Mouse (Mus musculus) embryonic facial prominence, embryonic 12.5 days (tissue): ENCODE results near the gene Gsap. TPM values are rescaled to one million over a fixed set of nuclear protein-coding genes. Genes with fewer than 3 reads are reported as not detected.
"Not testable (repeated sequence)": the region's sequence is repeated elsewhere in the genome, so short reads cannot be mapped to it uniquely, and the experiment has no call there.

Experiments
- ATAC-seq: fragments of 200-750 bp; cut with Nextera tagmentation; 2 replicates; pipeline ENCODE4 v1.8.0; 2017; ENCODE audit not compliant: insufficient number of reproducible peaks, insufficient read depth, low FRiP score, low TSS enrichment
- H3K27ac ChIP-seq: fragments of 300-500 bp; sonication (generic); 2 replicates; pipeline ENCODE4 v1.5.1; 2016; ENCODE audit warnings: mild to moderate bottlenecking
- H3K27me3 ChIP-seq: fragments of 300-500 bp; sonication (generic); 2 replicates; pipeline ENCODE4 v1.6.1; 2016; ENCODE audit warnings: mild to moderate bottlenecking, moderate library complexity
- H3K36me3 ChIP-seq: fragments of 300-500 bp; sonication (generic); 2 replicates; pipeline ENCODE4 v1.6.1; 2016; ENCODE audit warnings: mild to moderate bottlenecking
- H3K4me1 ChIP-seq: fragments of 300-500 bp; sonication (generic); 2 replicates; pipeline ENCODE4 v1.6.1; 2016
- H3K4me2 ChIP-seq: fragments of 300-500 bp; sonication (generic); replicated peaks from 2 replicates; pipeline ENCODE4 v1.6.1; 2016; ENCODE audit warnings: mild to moderate bottlenecking, moderate library complexity
- H3K4me3 ChIP-seq: fragments of 300-500 bp; sonication (generic); 2 replicates; pipeline ENCODE4 v1.5.1; 2016; ENCODE audit warnings: mild to moderate bottlenecking
- H3K9ac ChIP-seq: fragments of 300-500 bp; sonication (generic); 2 replicates; pipeline ENCODE4 v1.6.1; 2016; ENCODE audit warnings: mild to moderate bottlenecking, moderate library complexity
- H3K9me3 ChIP-seq: fragments of 300-500 bp; sonication (generic); 2 replicates; pipeline ENCODE4 v1.6.1; 2016; ENCODE audit warnings: mild to moderate bottlenecking, moderate library complexity
- WGBS: fragments of 180-500 bp; shearing (Covaris S2); methylation state at CpG from one replicate; pipeline ENCODE4 v1.1.7; 2016; 5-methylcytosine and 5-hydroxymethylcytosine counted together
- polyA plus RNA-seq: library from polyadenylated mRNA; unstranded; fragments of >200 nt; fragmentation: Nextera tagmentation; extraction: Ambion mirVana; gene quantifications from 2 replicates; pipeline ENCODE4 v1.2.1, GENCODE M21; 2016

Gene Gsap
- polyA plus RNA-seq: 1.8 and 2.0 TPM in 2 replicates

- Histone ChIP-seq H3K9ac (peak within 1 kb of the TSS; percentile 49), H3K27ac (no peak within 1 kb of the TSS), H3K4me3 (peak within 1 kb of the TSS; percentile 56), H3K9me3 (no peaks in the 10 kb centered on the region), H3K4me1 (peaks cover 7% of the 10 kb centered on the region), H3K4me2 (peak within 1 kb of the TSS; percentile 94), H3K27me3 (no peaks in the 10 kb centered on the region), H3K36me3 (no peaks in the 10 kb centered on the region)
- 4% methylated on average over 42 of the region's 43 CpGs for WGBS
- ATAC-seq: peak; percentile 84
Observed at GRCm38 (mm10) chr5:21185764-21186685, at the start of gene Gsap. Gene Gsap (plus strand): TSS chr5:21186255.

GRCm38 (mm10) chr5:21136575-21136974, 49.5 kb upstream of the Gsap start:
- Histone ChIP-seq H3K4me1 (peaks cover 12% of the 10 kb centered on the region; the same call in 1 of the 2 replicates), H3K27me3 (no peaks in the 10 kb centered on the region), H3K27ac (no peak overlapping the region), H3K9ac (no peak overlapping the region), H3K36me3 (no peaks in the 10 kb centered on the region), H3K4me3 (no peak overlapping the region), H3K9me3 (no peaks in the 10 kb centered on the region), H3K4me2 (no peak overlapping the region)
- ATAC-seq: no peak
- 53% methylated on average over 5 of the region's 5 CpGs for WGBS

- Histone ChIP-seq H3K4me2 (no peak overlapping the region), H3K36me3 (no peaks in the 10 kb centered on the region), H3K27ac (no peak overlapping the region)
Observed at GRCm38 (mm10) chr5:21139505-21139904, 46.5 kb upstream of the Gsap start.

GRCm38 (mm10) chr5:21141133-21141551, 44.9 kb upstream of the Gsap start:
- H3K9me3 ChIP-seq, H3K27ac ChIP-seq, H3K36me3 ChIP-seq, ATAC-seq, H3K4me3 ChIP-seq, H3K4me2 ChIP-seq, H3K4me1 ChIP-seq, H3K27me3 ChIP-seq, H3K9ac ChIP-seq: not testable (repeated sequence)
- 69% methylated on average over 7 of the region's 7 CpGs for WGBS

More at GRCm38 (mm10) chr5:21139505-21139904, 46.5 kb upstream of the Gsap start:
- no peak for ATAC-seq
- Histone ChIP-seq H3K9me3 (no peaks in the 10 kb centered on the region), H3K27me3 (no peaks in the 10 kb centered on the region), H3K4me3 (no peak overlapping the region), H3K4me1 (peaks cover 13% of the 10 kb centered on the region; the same call in 1 of the 2 replicates), H3K9ac (no peak overlapping the region)
- WGBS: 68% methylated on average over 9 of the region's 9 CpGs

- Histone ChIP-seq H3K27ac (no peak overlapping the region), H3K4me2 (no peak overlapping the region), H3K36me3 (no peaks in the 10 kb centered on the region), H3K9ac (no peak overlapping the region), H3K4me3 (no peak overlapping the region), H3K27me3 (no peaks in the 10 kb centered on the region), H3K4me1 (peaks cover 7% of the 10 kb centered on the region; the same call in 1 of the 2 replicates), H3K9me3 (no peaks in the 10 kb centered on the region)
- ATAC-seq: no peak
- 52% methylated on average over 5 of the region's 5 CpGs for WGBS
Observed at GRCm38 (mm10) chr5:21141626-21142025, 44.4 kb upstream of the Gsap start.

GRCm38 (mm10) chr5:21143032-21143431, 43.0 kb upstream of the Gsap start:
- peaks cover 6% of the 10 kb centered on the region; the same call in 1 of the 2 replicates for H3K4me1 ChIP-seq
- H3K4me3 ChIP-seq: no peak overlapping the region
- H3K36me3 ChIP-seq: no peaks in the 10 kb centered on the region
- H3K27ac ChIP-seq: no peak overlapping the region
- 84% methylated on average over 7 of the region's 7 CpGs for WGBS
- no peak for ATAC-seq
- H3K4me2 ChIP-seq: no peak overlapping the region
- no peaks in the 10 kb centered on the region for H3K9me3 ChIP-seq
- no peaks in the 10 kb centered on the region for H3K27me3 ChIP-seq
- H3K9ac ChIP-seq: no peak overlapping the region

- H3K9ac ChIP-seq: no peak overlapping the region
- 36% methylated on average over 8 of the region's 8 CpGs for WGBS
- ATAC-seq: peak; percentile 61; the same call in 1 of the 2 replicates
- no peaks in the 10 kb centered on the region for H3K27me3 ChIP-seq
- H3K4me1 ChIP-seq: peaks cover 5% of the 10 kb centered on the region; the same call in 1 of the 2 replicates
- no peaks in the 10 kb centered on the region for H3K9me3 ChIP-seq
- no peak overlapping the region for H3K27ac ChIP-seq
- H3K36me3 ChIP-seq: no peaks in the 10 kb centered on the region
- no peak overlapping the region for H3K4me3 ChIP-seq
- H3K4me2 ChIP-seq: no peak overlapping the region
Observed at GRCm38 (mm10) chr5:21144506-21145169, 41.4 kb upstream of the Gsap start.

GRCm38 (mm10) chr5:21148358-21148757, 37.7 kb upstream of the Gsap start:
- Histone ChIP-seq H3K9ac (no peak overlapping the region), H3K36me3 (no peaks in the 10 kb centered on the region), H3K4me1 (peaks cover 3% of the 10 kb centered on the region; the same call in 1 of the 2 replicates), H3K4me3 (no peak overlapping the region), H3K4me2 (no peak overlapping the region), H3K27ac (no peak overlapping the region), H3K9me3 (no peaks in the 10 kb centered on the region), H3K27me3 (no peaks in the 10 kb centered on the region)
- 76% methylated on average over 3 of the region's 3 CpGs for WGBS
- ATAC-seq: no peak

GRCm38 (mm10) chr5:21153672-21154071, 32.4 kb upstream of the Gsap start:
- Histone ChIP-seq H3K4me2 (no peak overlapping the region), H3K27me3 (no peaks in the 10 kb centered on the region), H3K4me1 (no peaks in the 10 kb centered on the region), H3K4me3 (no peak overlapping the region), H3K27ac (no peak overlapping the region), H3K9ac (no peak overlapping the region), H3K36me3 (no peaks in the 10 kb centered on the region), H3K9me3 (0 out of 2 replicates have a peak, but pooled peaks cover 3% of the 10 kb centered on the region)
- WGBS: 76% methylated on average over 1 of the region's 1 CpGs
- no peak for ATAC-seq

- 0 out of 2 replicates have a peak, but pooled peaks cover 3% of the 10 kb centered on the region for H3K9me3 ChIP-seq
- no peak for ATAC-seq
- H3K4me3 ChIP-seq: no peak overlapping the region
- no peaks in the 10 kb centered on the region for H3K4me1 ChIP-seq
- H3K27ac ChIP-seq: no peak overlapping the region
- H3K36me3 ChIP-seq: no peaks in the 10 kb centered on the region
- WGBS: 85% methylated on average over 3 of the region's 3 CpGs
- H3K27me3 ChIP-seq: no peaks in the 10 kb centered on the region
- H3K9ac ChIP-seq: no peak overlapping the region
- H3K4me2 ChIP-seq: no peak overlapping the region
Observed at GRCm38 (mm10) chr5:21156770-21157169, 29.3 kb upstream of the Gsap start.

- no peak for ATAC-seq
- Histone ChIP-seq H3K36me3 (no peaks in the 10 kb centered on the region), H3K4me1 (no peaks in the 10 kb centered on the region), H3K27ac (no peak overlapping the region), H3K9ac (no peak overlapping the region), H3K27me3 (no peaks in the 10 kb centered on the region), H3K4me2 (no peak overlapping the region), H3K9me3 (0 out of 2 replicates have a peak, but pooled peaks cover 3% of the 10 kb centered on the region), H3K4me3 (no peak overlapping the region)
- 77% methylated on average over 3 of the region's 3 CpGs for WGBS
Observed at GRCm38 (mm10) chr5:21159536-21159935, 26.5 kb upstream of the Gsap start.
